Mouse (Mus musculus) neural tube, embryonic 14.5 days (tissue): Measurements from ENCODE around the gene Eif4g3. TPM values are rescaled to one million over a fixed set of nuclear protein-coding genes. Genes with fewer than 3 reads are reported as not detected.

ENCODE experiments used
- ATAC-seq: fragments of 200-750 bp; cut with Nextera tagmentation; 2 replicates; pipeline ENCODE4 v1.8.0; 2017; ENCODE audit warnings: low read depth, mild to moderate bottlenecking, moderate TSS enrichment, moderate library complexity
- H3K27ac ChIP-seq: fragments of 300-500 bp; sonication (generic); 2 replicates; pipeline ENCODE4 v1.5.1; 2014; ENCODE audit warnings: low read depth, mild to moderate bottlenecking, control low read depth, low read length, moderate library complexity, mixed read lengths
- H3K27me3 ChIP-seq: fragments of 300-500 bp; sonication (generic); 2 replicates; pipeline ENCODE4 v1.6.1; 2014; ENCODE audit warnings: low read length; ENCODE audit not compliant: control insufficient read depth, insufficient read depth
- H3K36me3 ChIP-seq: fragments of 300-500 bp; sonication (generic); 2 replicates; pipeline ENCODE4 v1.6.1; 2014; ENCODE audit warnings: low read length, mixed read lengths; ENCODE audit not compliant: control insufficient read depth, insufficient read depth
- H3K4me1 ChIP-seq: fragments of 300-500 bp; sonication (generic); 2 replicates; pipeline ENCODE4 v1.6.1; 2014; ENCODE audit warnings: low read length; ENCODE audit not compliant: control insufficient read depth, insufficient read depth
- H3K4me2 ChIP-seq: fragments of 300-500 bp; sonication (generic); 2 replicates; pipeline ENCODE4 v1.6.1; 2014; ENCODE audit warnings: mild to moderate bottlenecking, low read depth, low read length, control low read depth
- H3K4me3 ChIP-seq: fragments of 300-500 bp; sonication (generic); 2 replicates; pipeline ENCODE4 v1.5.1; 2014; ENCODE audit warnings: low read depth, low read length, control low read depth, mixed read lengths
- H3K9ac ChIP-seq: fragments of 300-500 bp; sonication (generic); replicated peaks from 2 replicates; pipeline ENCODE4 v1.6.1; 2014; ENCODE audit warnings: low read depth, mild to moderate bottlenecking, control low read depth, low read length, mixed read lengths
- H3K9me3 ChIP-seq: fragments of 300-500 bp; sonication (generic); 2 replicates; pipeline ENCODE4 v1.6.1; 2016; ENCODE audit warnings: low read length; ENCODE audit not compliant: control insufficient read depth
- WGBS: fragments of 180-500 bp; shearing (Covaris S2); extraction: QIAGEN DNeasy Blood & Tissue Kit; methylation state at CpG from one replicate; pipeline ENCODE4 v1.1.7; 2014; 5-methylcytosine and 5-hydroxymethylcytosine counted together
- polyA plus RNA-seq: library from polyadenylated mRNA; unstranded; fragments of >200 nt; fragmentation: Nextera tagmentation; extraction: Ambion mirVana; gene quantifications from 2 replicates; pipeline ENCODE4 v1.2.1, GENCODE M21; 2014

Eif4g3 gene
- polyA plus RNA-seq, 1 experiment from 2014 or later, result 71.4 TPM

DNA sequence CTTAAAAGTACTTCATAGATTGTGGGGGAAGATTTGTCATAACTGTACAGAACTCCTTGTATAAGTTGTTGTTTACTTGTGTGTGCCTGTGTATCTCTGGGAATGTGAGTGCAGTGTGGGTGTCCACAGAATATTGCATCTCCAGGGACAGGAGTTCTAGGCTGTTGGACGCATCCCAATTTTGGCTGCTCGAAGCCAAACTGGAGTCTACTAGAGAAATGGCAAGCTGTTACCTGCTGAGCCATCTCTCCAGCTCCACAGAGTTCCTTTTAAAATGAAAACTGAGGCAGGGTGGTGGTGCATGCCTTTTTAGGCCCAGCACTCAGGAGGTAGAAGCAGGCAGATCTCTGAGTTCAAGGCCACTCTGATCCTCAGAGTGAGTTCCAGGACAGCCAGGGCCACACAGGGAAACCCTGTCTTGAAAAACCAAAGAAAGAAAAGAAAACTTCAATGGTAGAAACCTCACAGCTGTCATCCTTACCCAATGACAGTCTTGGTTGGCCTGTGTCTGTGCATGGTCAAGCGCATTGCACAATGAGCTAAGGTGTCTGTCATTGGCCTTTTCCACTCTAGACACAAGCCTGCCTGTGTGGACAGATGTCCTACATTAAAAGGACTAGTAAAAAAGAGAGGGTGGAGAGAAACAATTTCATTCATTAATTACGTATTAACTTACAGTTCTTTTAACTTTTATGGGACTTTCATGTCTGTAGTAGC, 17.1 kb downstream of the Eif4g3 start:
- no peak for ATAC-seq

DNA sequence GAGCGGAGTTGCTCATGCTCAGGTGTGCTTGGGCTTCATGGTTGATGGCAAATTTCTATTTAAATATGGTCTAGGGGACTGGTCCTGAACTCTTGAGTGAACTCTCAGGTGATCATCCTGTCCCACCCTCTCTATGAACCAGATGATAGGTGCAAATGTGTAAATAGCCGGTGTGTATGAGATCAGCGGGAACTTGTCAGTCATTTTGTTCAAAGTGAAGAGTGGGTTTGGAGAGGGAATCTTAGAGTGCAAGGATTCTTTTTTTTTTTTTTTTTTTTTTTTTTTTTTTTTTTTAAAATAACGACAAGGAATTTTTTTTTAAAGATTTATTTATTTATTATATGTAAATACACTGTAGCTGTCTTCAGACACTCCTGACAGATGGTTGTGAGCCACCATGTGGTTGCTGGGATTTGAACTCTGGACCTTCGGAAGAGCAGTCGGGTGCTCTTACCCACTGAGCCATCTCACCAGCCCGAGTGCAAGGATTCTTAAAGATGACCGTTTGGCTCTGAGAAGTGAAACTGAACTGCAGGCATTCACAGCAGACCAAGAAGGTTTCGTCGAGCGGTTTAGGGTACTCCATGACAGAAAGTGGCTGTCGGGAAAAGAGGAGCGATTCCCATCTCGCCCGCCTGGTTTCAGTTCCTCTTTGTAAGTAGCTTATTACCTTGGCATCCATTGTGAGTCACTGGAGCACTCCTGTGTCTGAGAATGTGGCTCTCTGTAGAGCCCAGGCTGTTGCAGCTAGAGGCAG, 21.1 kb downstream of the Eif4g3 start:
- Histone ChIP-seq H3K27ac (no peak overlapping the region), H3K36me3 (peaks cover 8% of the 10 kb centered on the region), H3K27me3 (no peaks in the 10 kb centered on the region), H3K4me3 (no peak overlapping the region), H3K9ac (no peak overlapping the region), H3K4me2 (no peak overlapping the region), H3K4me1 (peaks cover 18% of the 10 kb centered on the region), H3K9me3 (no peaks in the 10 kb centered on the region)
- 94% methylated on average over 15 of the region's 15 CpGs for WGBS
- ATAC-seq, result no peak

More for the DNA sequence above, 17.1 kb downstream of the Eif4g3 start:
- no peak overlapping the region for H3K9ac ChIP-seq
- H3K27me3 ChIP-seq, result no peaks in the 10 kb centered on the region
- WGBS, result 88% methylated on average over 4 of the region's 4 CpGs
- H3K36me3 ChIP-seq, result peaks cover 8% of the 10 kb centered on the region
- no peak overlapping the region for H3K4me3 ChIP-seq
- no peaks in the 10 kb centered on the region for H3K9me3 ChIP-seq
- no peaks in the 10 kb centered on the region for H3K4me1 ChIP-seq
- H3K27ac ChIP-seq, result no peak overlapping the region
- H3K4me2 ChIP-seq, result no peak overlapping the region

DNA sequence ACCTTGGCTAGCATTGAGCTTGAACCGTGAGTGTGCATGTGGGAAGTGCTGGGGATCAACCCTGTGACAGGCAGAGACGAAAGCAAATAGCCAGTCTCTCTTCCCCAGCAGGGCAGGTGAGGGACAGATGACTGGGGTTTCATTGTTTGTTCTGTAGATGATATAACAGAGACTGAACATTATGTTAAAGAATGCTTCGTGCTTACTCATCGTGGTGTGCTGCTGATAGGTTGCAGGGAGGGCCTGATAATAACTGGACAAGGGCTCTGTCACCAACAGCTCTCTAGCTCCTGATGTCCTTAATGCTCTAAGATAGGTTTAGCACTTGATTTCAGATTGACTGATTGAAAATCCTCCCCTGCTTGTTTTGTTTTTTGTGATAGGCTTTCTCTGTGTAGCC, 23.1 kb downstream of the Eif4g3 start:
- H3K27ac ChIP-seq, result no peak overlapping the region

DNA sequence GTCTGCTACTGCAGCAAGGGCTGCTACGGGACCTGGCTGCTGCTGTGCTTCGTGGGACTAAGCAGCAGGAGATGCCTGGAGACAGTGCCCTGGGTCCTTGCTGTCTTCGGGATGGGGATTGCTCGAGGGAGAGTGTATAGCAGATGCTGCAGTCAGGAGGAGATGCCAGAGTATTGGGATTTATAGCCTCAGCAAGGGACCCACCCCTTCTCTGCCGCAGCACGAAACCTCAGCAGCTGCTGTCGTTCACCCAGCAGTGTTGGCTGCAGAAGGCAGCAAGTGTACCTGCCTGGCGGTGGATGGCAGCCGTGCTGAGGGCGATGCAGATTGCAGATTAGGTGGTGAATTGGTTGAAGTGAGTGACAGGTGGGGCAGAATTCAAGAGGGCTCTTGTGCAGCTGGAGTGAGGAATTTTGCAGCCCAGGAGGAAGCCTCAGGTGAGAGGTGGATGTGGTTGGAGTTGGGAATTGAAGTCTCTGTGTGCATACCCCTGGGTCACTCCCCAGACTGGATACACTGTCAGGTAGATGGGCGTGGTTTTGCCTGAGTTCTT, 24.3 kb downstream of the Eif4g3 start:
- Histone ChIP-seq H3K4me1 (peaks cover 28% of the 10 kb centered on the region), H3K27me3 (no peaks in the 10 kb centered on the region), H3K27ac (peak overlapping the region; percentile 70), H3K9ac (peak overlapping the region; percentile 39), H3K4me3 (no peak overlapping the region), H3K36me3 (peaks cover 8% of the 10 kb centered on the region), H3K4me2 (no peak overlapping the region), H3K9me3 (no peaks in the 10 kb centered on the region)
- ATAC-seq, result peak; percentile 78; the same call in 1 of the 2 replicates
- WGBS, result 31% methylated on average over 11 of the region's 11 CpGs

More for the DNA sequence above, 23.1 kb downstream of the Eif4g3 start:
- ATAC-seq, result no peak
- no peak overlapping the region for H3K4me3 ChIP-seq
- no peaks in the 10 kb centered on the region for H3K9me3 ChIP-seq
- WGBS, result 83% methylated on average over 4 of the region's 4 CpGs
- H3K36me3 ChIP-seq, result peaks cover 8% of the 10 kb centered on the region
- H3K4me2 ChIP-seq, result no peak overlapping the region
- H3K4me1 ChIP-seq, result peaks cover 23% of the 10 kb centered on the region
- H3K9ac ChIP-seq, result no peak overlapping the region
- no peaks in the 10 kb centered on the region for H3K27me3 ChIP-seq

DNA sequence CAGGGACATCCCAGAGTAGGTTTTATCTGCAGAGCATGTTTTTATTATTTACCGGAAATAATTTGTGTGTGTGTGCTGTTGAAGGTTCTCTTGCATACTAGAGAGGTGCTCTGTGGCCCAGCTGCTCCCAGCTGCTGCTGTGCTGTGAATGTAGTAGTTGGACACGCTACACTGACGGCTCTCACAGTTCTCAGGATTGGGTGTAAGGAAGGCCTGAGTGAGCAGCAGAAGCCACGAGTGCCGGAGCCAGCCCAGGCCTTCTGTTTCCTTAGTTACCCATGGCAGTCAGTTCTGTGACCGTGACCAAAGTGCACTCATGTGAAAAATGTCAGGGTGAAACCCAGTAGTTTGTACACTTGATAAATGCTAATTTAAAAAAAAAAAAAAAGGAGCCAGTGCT, 25.2 kb downstream of the Eif4g3 start:
- 31% methylated on average over 6 of the region's 6 CpGs for WGBS
- Histone ChIP-seq H3K9me3 (no peaks in the 10 kb centered on the region), H3K27me3 (no peaks in the 10 kb centered on the region), H3K9ac (no peak overlapping the region), H3K4me2 (no peak overlapping the region), H3K4me1 (peaks cover 28% of the 10 kb centered on the region), H3K4me3 (no peak overlapping the region), H3K36me3 (peaks cover 8% of the 10 kb centered on the region), H3K27ac (peak overlapping the region; percentile 70; the same call in 1 of the 2 replicates)
- ATAC-seq, result no peak

DNA sequence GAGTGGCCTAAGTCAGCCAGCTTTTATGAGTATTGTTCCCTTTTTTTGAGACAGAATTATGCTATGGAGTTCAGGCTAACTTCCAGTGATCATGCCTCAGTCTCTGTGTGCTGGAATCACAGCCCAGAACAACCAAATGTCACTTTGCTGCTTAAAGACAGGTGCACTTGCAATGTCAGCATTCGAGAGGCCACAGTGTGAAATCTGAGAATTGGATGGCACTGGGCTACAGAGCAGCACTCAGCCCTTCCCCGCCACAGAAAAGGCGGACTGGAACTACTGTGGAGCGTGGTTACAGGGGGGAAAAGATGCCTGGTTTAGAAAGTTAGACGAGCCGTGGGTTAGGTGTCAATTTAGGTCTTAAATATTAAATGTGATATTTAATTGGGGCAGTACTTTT, 27.4 kb downstream of the Eif4g3 start:
- H3K4me1 ChIP-seq, result peaks cover 28% of the 10 kb centered on the region
- H3K9me3 ChIP-seq, result no peaks in the 10 kb centered on the region
- H3K9ac ChIP-seq, result no peak overlapping the region
- H3K27me3 ChIP-seq, result no peaks in the 10 kb centered on the region
- no peak overlapping the region for H3K27ac ChIP-seq
- WGBS, result 66% methylated on average over 6 of the region's 6 CpGs
- peaks cover 3% of the 10 kb centered on the region; the same call in 1 of the 2 replicates for H3K36me3 ChIP-seq
- ATAC-seq, result no peak
- no peak overlapping the region for H3K4me2 ChIP-seq
- no peak overlapping the region for H3K4me3 ChIP-seq

DNA sequence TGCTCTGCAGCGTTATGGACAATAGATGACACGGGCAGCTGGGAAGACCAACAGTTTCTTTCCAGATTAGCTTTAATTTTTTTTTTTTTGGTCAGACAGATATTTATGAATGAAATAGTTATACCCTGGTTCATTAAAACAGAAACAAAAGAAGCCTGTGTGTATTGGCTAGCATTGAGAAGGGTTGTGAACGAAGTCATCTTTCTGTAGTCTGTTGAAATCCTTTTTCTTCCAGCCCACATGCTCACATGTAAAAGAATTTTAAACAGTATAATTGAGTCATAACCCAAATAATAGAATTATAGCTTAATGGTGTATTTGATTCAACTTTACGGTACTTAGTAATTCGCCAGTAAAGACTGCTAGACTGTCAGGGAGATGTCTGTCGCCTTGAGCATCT, 28.8 kb downstream of the Eif4g3 start:
- H3K4me1 ChIP-seq, result peaks cover 25% of the 10 kb centered on the region
- WGBS, result 80% methylated on average over 6 of the region's 6 CpGs
- no peak overlapping the region for H3K9ac ChIP-seq
- ATAC-seq, result no peak
- peaks cover 3% of the 10 kb centered on the region; the same call in 1 of the 2 replicates for H3K36me3 ChIP-seq
- no peaks in the 10 kb centered on the region for H3K9me3 ChIP-seq
- H3K4me2 ChIP-seq, result no peak overlapping the region
- no peaks in the 10 kb centered on the region for H3K27me3 ChIP-seq
- no peak overlapping the region for H3K4me3 ChIP-seq
- no peak overlapping the region for H3K27ac ChIP-seq

DNA sequence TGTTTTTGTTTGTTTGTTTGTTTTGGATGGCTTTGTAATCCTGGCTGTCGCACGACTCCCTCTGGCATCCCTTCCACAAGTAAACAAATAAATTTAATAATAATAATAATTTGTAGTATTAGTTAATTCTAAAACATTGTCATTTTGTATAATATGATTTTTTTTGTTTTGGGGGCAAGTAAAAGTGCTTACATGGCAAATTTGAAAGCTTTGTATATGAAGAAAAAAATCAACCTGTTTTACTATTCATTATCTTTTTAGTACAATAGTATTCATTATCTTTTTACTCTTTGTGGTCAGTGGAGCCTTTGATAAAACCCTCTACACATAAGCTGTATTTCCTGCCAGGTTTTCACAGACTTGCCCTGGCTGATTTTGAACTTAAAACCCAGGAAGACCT, 29.9 kb downstream of the Eif4g3 start:
- Histone ChIP-seq H3K36me3 (peaks cover 3% of the 10 kb centered on the region; the same call in 1 of the 2 replicates), H3K4me3 (no peak overlapping the region), H3K9me3 (no peaks in the 10 kb centered on the region), H3K4me2 (no peak overlapping the region), H3K27me3 (no peaks in the 10 kb centered on the region), H3K4me1 (peaks cover 14% of the 10 kb centered on the region), H3K9ac (no peak overlapping the region), H3K27ac (no peak overlapping the region)
- no peak for ATAC-seq
- 89% methylated on average over 2 of the region's 2 CpGs for WGBS
